Mouse (Mus musculus) midbrain, postnatal 0 days (tissue): ENCODE data around the gene Homer2. TPM values are rescaled to one million over a fixed set of nuclear protein-coding genes. Genes with fewer than 3 reads are reported as not detected.

Experiments used
- ATAC-seq: fragments of 200-750 bp; cut with Nextera tagmentation; 2 replicates; pipeline ENCODE4 v1.8.0; 2017; ENCODE audit warnings: moderate number of reproducible peaks, mild to moderate bottlenecking, moderate TSS enrichment, moderate library complexity; ENCODE audit not compliant: low FRiP score
- DNase-seq: peaks from one replicate; pipeline ENCODE4 v3.0.0-alpha.2; 2015; ENCODE audit warnings: low spot score
- H3K27ac ChIP-seq: fragments of 300-500 bp; sonication (generic); 2 replicates; pipeline ENCODE4 v1.5.1; 2014; ENCODE audit warnings: low read depth, mild to moderate bottlenecking, low read length, mixed read lengths
- H3K27me3 ChIP-seq: fragments of 300-500 bp; sonication (generic); 2 replicates; pipeline ENCODE4 v1.6.1; 2014; ENCODE audit warnings: low read length, control low read depth, mixed read lengths; ENCODE audit not compliant: insufficient read depth
- H3K36me3 ChIP-seq: fragments of 300-500 bp; sonication (generic); 2 replicates; pipeline ENCODE4 v1.6.1; 2014; ENCODE audit warnings: low read length, control low read depth, mixed read lengths; ENCODE audit not compliant: insufficient read depth
- H3K4me1 ChIP-seq: fragments of 300-500 bp; sonication (generic); 2 replicates; pipeline ENCODE4 v1.6.1; 2014; ENCODE audit warnings: mild to moderate bottlenecking, control low read depth, antibody characterized with exemption, low read length, mixed read lengths; ENCODE audit not compliant: insufficient read depth
- H3K4me2 ChIP-seq: fragments of 300-500 bp; sonication (generic); 2 replicates; pipeline ENCODE4 v1.6.1; 2014; ENCODE audit warnings: low read depth, mild to moderate bottlenecking, low read length, mixed read lengths; ENCODE audit not compliant: poor library complexity, severe bottlenecking
- H3K4me3 ChIP-seq: fragments of 300-500 bp; sonication (generic); 2 replicates; pipeline ENCODE4 v1.5.1; 2014; ENCODE audit warnings: low read depth, mild to moderate bottlenecking, low read length, moderate library complexity
- H3K9ac ChIP-seq: fragments of 300-500 bp; sonication (generic); replicated peaks from 2 replicates; pipeline ENCODE4 v1.6.1; 2014; ENCODE audit warnings: mild to moderate bottlenecking, low read length, moderate library complexity, mixed read lengths; ENCODE audit not compliant: poor library complexity, severe bottlenecking
- H3K9me3 ChIP-seq: fragments of 300-500 bp; sonication (generic); 2 replicates; pipeline ENCODE4 v1.6.1; 2016; ENCODE audit warnings: low read length, control low read depth
- CTCF ChIP-seq: IDR thresholded peaks from 2 replicates; pipeline ENCODE4 v1.5.1; 2016; ENCODE audit warnings: antibody characterized with exemption, mild to moderate bottlenecking
- WGBS: fragments of 180-500 bp; shearing (Covaris S2); extraction: QIAGEN DNeasy Blood & Tissue Kit; methylation state at CpG from one replicate; pipeline ENCODE4 v1.1.7; 2014; 5-methylcytosine and 5-hydroxymethylcytosine counted together
- polyA plus RNA-seq: library from polyadenylated mRNA; unstranded; fragments of >200 nt; fragmentation: Nextera tagmentation; extraction: Ambion mirVana; gene quantifications from 2 replicates; pipeline ENCODE4 v1.2.1, GENCODE M21; 2015
- total RNA-seq: library from RNA; depleted of rRNA; stranded (reverse); fragments of >200 nt; gene quantifications from 2 replicates; pipeline ENCODE4 v1.2.3, GENCODE M21; 2014

Homer2 gene
- total and polyA plus RNA-seq, 2 experiments from 2014 or later = 25.6 to 29.5 TPM

GRCm38 (mm10) chr7:81587238-81587637, 120.1 kb downstream of the Homer2 start:
- H3K36me3 ChIP-seq = peaks cover 40% of the 10 kb centered on the region
- H3K9ac ChIP-seq = no peak overlapping the region
- TF ChIP-seq CTCF = no peak
- DNase-seq = no peak
- WGBS = 85% methylated on average over 4 of the region's 4 CpGs
- no peak overlapping the region for H3K27ac ChIP-seq
- H3K9me3 ChIP-seq = no peaks in the 10 kb centered on the region
- ATAC-seq = no peak
- H3K4me3 ChIP-seq = no peak overlapping the region
- no peaks in the 10 kb centered on the region for H3K4me1 ChIP-seq
- H3K4me2 ChIP-seq = no peak overlapping the region
- no peaks in the 10 kb centered on the region for H3K27me3 ChIP-seq

- H3K4me1 ChIP-seq = no peaks in the 10 kb centered on the region
- no peak for ATAC-seq
- 91% methylated on average over 7 of the region's 7 CpGs for WGBS
- H3K36me3 ChIP-seq = peaks cover 30% of the 10 kb centered on the region
- no peak overlapping the region for H3K27ac ChIP-seq
- no peaks in the 10 kb centered on the region for H3K9me3 ChIP-seq
- no peak for TF ChIP-seq CTCF
- H3K27me3 ChIP-seq = no peaks in the 10 kb centered on the region
- no peak overlapping the region for H3K4me2 ChIP-seq
- H3K4me3 ChIP-seq = no peak overlapping the region
- DNase-seq = no peak
- no peak overlapping the region for H3K9ac ChIP-seq
Observed at GRCm38 (mm10) chr7:81585326-81585725, 122.0 kb downstream of the Homer2 start.

- no peaks in the 10 kb centered on the region for H3K27me3 ChIP-seq
- H3K9ac ChIP-seq = no peak overlapping the region
- WGBS = 74% methylated on average over 3 of the region's 3 CpGs
- H3K9me3 ChIP-seq = no peaks in the 10 kb centered on the region
- peaks cover 26% of the 10 kb centered on the region; the same call in 1 of the 2 replicates for H3K36me3 ChIP-seq
- H3K4me1 ChIP-seq = no peaks in the 10 kb centered on the region
- H3K27ac ChIP-seq = no peak overlapping the region
- ATAC-seq = no peak
- no peak overlapping the region for H3K4me2 ChIP-seq
- DNase-seq = no peak
- TF ChIP-seq CTCF = peak; percentile 45
- H3K4me3 ChIP-seq = no peak overlapping the region
Observed at GRCm38 (mm10) chr7:81583512-81583911, 123.8 kb downstream of the Homer2 start.

GRCm38 (mm10) chr7:81579312-81579711, 128.0 kb downstream of the Homer2 start:
- DNase-seq (no peak), ATAC-seq (no peak)
- Histone ChIP-seq H3K4me3 (no peak overlapping the region), H3K4me2 (no peak overlapping the region), H3K27me3 (no peaks in the 10 kb centered on the region), H3K9me3 (no peaks in the 10 kb centered on the region), H3K27ac (no peak overlapping the region), H3K36me3 (peaks cover 16% of the 10 kb centered on the region), H3K9ac (no peak overlapping the region), H3K4me1 (no peaks in the 10 kb centered on the region)
- 97% methylated on average over 5 of the region's 5 CpGs for WGBS
- TF ChIP-seq CTCF = no peak

- 93% methylated on average over 7 of the region's 7 CpGs for WGBS
- TF ChIP-seq CTCF = no peak
- peaks cover 4% of the 10 kb centered on the region; the same call in 1 of the 2 replicates for H3K4me1 ChIP-seq
- peaks cover 16% of the 10 kb centered on the region for H3K36me3 ChIP-seq
- no peaks in the 10 kb centered on the region for H3K9me3 ChIP-seq
- no peak for DNase-seq
- no peak overlapping the region for H3K9ac ChIP-seq
- H3K27ac ChIP-seq = no peak overlapping the region
- H3K4me3 ChIP-seq = no peak overlapping the region
- no peak for ATAC-seq
- H3K4me2 ChIP-seq = no peak overlapping the region
- H3K27me3 ChIP-seq = no peaks in the 10 kb centered on the region
Observed at GRCm38 (mm10) chr7:81578413-81578812, 128.9 kb downstream of the Homer2 start.

GRCm38 (mm10) chr7:81577872-81578271, 129.5 kb downstream of the Homer2 start:
- no peak overlapping the region for H3K4me3 ChIP-seq
- peaks cover 5% of the 10 kb centered on the region; the same call in 1 of the 2 replicates for H3K4me1 ChIP-seq
- no peak overlapping the region for H3K9ac ChIP-seq
- WGBS = 87% methylated on average over 3 of the region's 3 CpGs
- H3K4me2 ChIP-seq = no peak overlapping the region
- DNase-seq (no peak), ATAC-seq (no peak)
- H3K9me3 ChIP-seq = no peaks in the 10 kb centered on the region
- H3K27me3 ChIP-seq = no peaks in the 10 kb centered on the region
- TF ChIP-seq CTCF = no peak
- H3K36me3 ChIP-seq = peaks cover 16% of the 10 kb centered on the region
- H3K27ac ChIP-seq = no peak overlapping the region
